In genomic region chr14:30169455-30169854, GRCm38 (mm10) we compare ENCODE assay signal across 19 mouse cellular contexts.
A peak's percentile ranks its signal among the peaks of the same experiment; 100 is the strongest.
DNase-seq lines count a peak whose midpoint lies in the region; ATAC-seq and TF ChIP-seq lines count a peak whose summit lies in the region.
"Had no signal": no experiment of that assay in that cellular context is flagged by ENCODE, and none has a peak within 500 bp of the region (broad histone marks: within the 10 kb centered on the region; RNA-seq: fewer than 3 reads in every experiment).

No protein-coding gene starts in this region.

- H3K27ac ChIP-seq in left cerebral cortex, adult 2 months, result 0 out of 2 replicates have a peak overlapping the region, but pooled peaks have one; percentile 8
- H3K27ac ChIP-seq: embryonic facial prominence, embryonic 13.5 days; forebrain, embryonic 12.5 days; hindbrain, embryonic 12.5 days; stomach, embryonic 15.5 days had no signal

- intact Hi-C loops in left cerebral cortex, adult 2 months (cut with DNase I), result no loop called here
- intact Hi-C loops in left cerebral cortex, postnatal 10 days (cut with DNase I), result no loop called here

- peak; percentile 93 to 94 for ATAC-seq in hematopoietic stem cell, adult 5-6 weeks (replicated peaks in 1 of 2; ENCODE audit: insufficient read depth in 1 of 2, low FRiP score in 2 of 2, low TSS enrichment in 1 of 2, low read depth in 1 of 2, poor library complexity in 2 of 2, severe bottlenecking in 2 of 2)
- ATAC-seq: liver, postnatal 0 days had no signal

- DNase-seq in heart, adult 11 months, result peak; percentile 80
- DNase-seq in heart, postnatal 4 days, result no peak
- no peak for DNase-seq in left cerebral cortex, adult 2 months (ENCODE audit: extremely low spot score in 1 of 2, low spot score in 2 of 2)
- DNase-seq in left cerebral cortex, postnatal 10 days (ENCODE audit: extremely low spot score in 1 of 2, low spot score in 2 of 2), result no peak
- DNase-seq in c-Kit-positive CD71-positive TER-119-positive erythroid progenitor cells, embryonic 14.5 days (ENCODE audit: low spot score), result no peak
- DNase-seq in cerebellum, adult 8-10 months, result no peak
- DNase-seq: embryo, embryonic 11 days; gastrocnemius, postnatal 25 days; kidney, adult 11 months; liver, postnatal 0 days; lung, postnatal 10 days; right cerebral cortex, postnatal 4 days; thymus, postnatal 25 days had no signal

- no peak overlapping the region for H3K4me3 ChIP-seq in left cerebral cortex, adult 2 months
- H3K4me3 ChIP-seq: embryonic facial prominence, embryonic 13.5 days; erythroblast, embryonic 14.5 days; forebrain, embryonic 12.5 days; hindbrain, embryonic 12.5 days; stomach, embryonic 15.5 days had no signal

- no peak for TF ChIP-seq CTCF in left cerebral cortex, adult 2 months (IDR thresholded peaks at IDR 0.05)
